Mouse (Mus musculus) liver, embryonic 14.5 days (tissue): ENCODE results near the gene Pex14. TPM values are rescaled to one million over a fixed set of nuclear protein-coding genes. Genes with fewer than 3 reads are reported as not detected.

ENCODE experiments used
- ATAC-seq: fragments of 200-750 bp; cut with Nextera tagmentation; 2 replicates; pipeline ENCODE4 v1.8.0; 2017; ENCODE audit warnings: moderate number of reproducible peaks, mild to moderate bottlenecking, moderate library complexity; ENCODE audit not compliant: insufficient read depth
- DNase-seq, 3 experiments: peaks; one replicate each; pipeline ENCODE4 v3.0.0-alpha.2; 2012 to 2013; ENCODE audit warnings: low read depth in 3 of 3, low spot score in 3 of 3
- H3K27ac ChIP-seq: fragments of 300-500 bp; sonication (generic); 2 replicates; pipeline ENCODE4 v1.5.1; 2014; ENCODE audit warnings: moderate library complexity, mild to moderate bottlenecking, control low read depth, inconsistent platforms
- H3K27me3 ChIP-seq: fragments of 300-500 bp; sonication (generic); 2 replicates; pipeline ENCODE4 v1.6.1; 2014; ENCODE audit warnings: mild to moderate bottlenecking, low read length, moderate library complexity; ENCODE audit not compliant: control insufficient read depth, insufficient read depth
- H3K36me3 ChIP-seq: fragments of 300-500 bp; sonication (generic); replicated peaks from 2 replicates; pipeline ENCODE4 v1.6.1; 2014; ENCODE audit warnings: low read depth; ENCODE audit not compliant: control insufficient read depth, insufficient read depth
- H3K4me1 ChIP-seq, 2 experiments: fragments of 200-500 bp in 1 of 2; fragments of 300-500 bp in 1 of 2; sonication (generic) in 1 of 2; replicated peaks; 2 replicates each; pipeline ENCODE4 v1.6.1; 2012 to 2014; ENCODE audit warnings: antibody characterized with exemption in 1 of 2, inconsistent platforms in 1 of 2, low read length in 1 of 2; ENCODE audit not compliant: control insufficient read depth in 2 of 2, insufficient read depth in 2 of 2
- H3K4me2 ChIP-seq: fragments of 300-500 bp; sonication (generic); 2 replicates; pipeline ENCODE4 v1.6.1; 2014; ENCODE audit warnings: low read depth, mild to moderate bottlenecking, control low read depth, moderate library complexity
- H3K4me3 ChIP-seq, 2 experiments: fragments of 200-500 bp in 1 of 2; fragments of 300-500 bp in 1 of 2; sonication (generic) in 1 of 2; 2 replicates each; pipeline ENCODE4 v1.5.1; 2012 to 2014; ENCODE audit warnings: low read depth in 2 of 2, low read length in 2 of 2, mild to moderate bottlenecking in 2 of 2, control low read depth in 1 of 2, inconsistent platforms in 1 of 2, moderate library complexity in 1 of 2; ENCODE audit not compliant: insufficient read depth in 1 of 2
- H3K9ac ChIP-seq: fragments of 300-500 bp; sonication (generic); replicated peaks from 2 replicates; pipeline ENCODE4 v1.6.1; 2014; ENCODE audit warnings: mild to moderate bottlenecking, control low read depth, moderate library complexity
- H3K9me3 ChIP-seq: fragments of 300-500 bp; sonication (generic); 2 replicates; pipeline ENCODE4 v1.6.1; 2016; ENCODE audit warnings: low read length, mixed read lengths; ENCODE audit not compliant: control insufficient read depth
- CTCF ChIP-seq: IDR thresholded peaks from 2 replicates; pipeline ENCODE4 v1.5.1; 2016; ENCODE audit warnings: antibody characterized with exemption, low read depth, control low read depth
- EP300 ChIP-seq: IDR thresholded peaks from 2 replicates; pipeline ENCODE4 v1.6.1; 2016; ENCODE audit warnings: antibody characterized with exemption, low read depth
- WGBS: fragments of 180-500 bp; shearing (Covaris S2); extraction: QIAGEN DNeasy Blood & Tissue Kit; methylation state at CpG from one replicate; pipeline ENCODE4 v1.1.7; 2014; ENCODE audit not compliant: insufficient replicate concordance; 5-methylcytosine and 5-hydroxymethylcytosine counted together
- polyA plus RNA-seq, 2 experiments: library from polyadenylated mRNA; depleted of rRNA in 1 of 2; stranded (reverse) in 1 of 2; unstranded in 1 of 2; fragments of >200 nt; fragmentation: Nextera tagmentation in 1 of 2; extraction: Ambion mirVana in 1 of 2; gene quantifications; 2 replicates each; pipeline versions ENCODE4 v1.2.1 to v1.2.3; 2012 to 2014

Pex14 gene
- polyA plus RNA-seq, 2 experiments = 11.4 to 14.9 TPM

GRCm38 (mm10) chr4:149062406-149063318, 37.0 kb downstream of the Pex14 start:
- H3K27ac ChIP-seq = no peak overlapping the region
- DNase-seq = no peak
- no peaks in the 10 kb centered on the region for H3K9me3 ChIP-seq
- H3K9ac ChIP-seq = no peak overlapping the region
- no peak overlapping the region for H3K4me3 ChIP-seq
- no peak for TF ChIP-seq CTCF
- no peak for TF ChIP-seq EP300
- H3K36me3 ChIP-seq = no peaks in the 10 kb centered on the region
- H3K4me1 ChIP-seq = no peaks in the 10 kb centered on the region
- no peak for ATAC-seq
- no peak overlapping the region for H3K4me2 ChIP-seq
- H3K27me3 ChIP-seq = no peaks in the 10 kb centered on the region
- 77% methylated on average over 21 of the region's 21 CpGs for WGBS

GRCm38 (mm10) chr4:149061432-149061718, 38.3 kb downstream of the Pex14 start:
- DNase-seq (no peak), ATAC-seq (no peak)
- TF ChIP-seq CTCF (no peak), EP300 (no peak)
- Histone ChIP-seq H3K9me3 (no peaks in the 10 kb centered on the region), H3K27me3 (no peaks in the 10 kb centered on the region), H3K4me1 (no peaks in the 10 kb centered on the region), H3K4me2 (no peak overlapping the region), H3K27ac (no peak overlapping the region), H3K9ac (no peak overlapping the region), H3K4me3 (no peak overlapping the region), H3K36me3 (no peaks in the 10 kb centered on the region)
- WGBS = 74% methylated on average over 13 of the region's 13 CpGs

- Histone ChIP-seq H3K4me1 (no peaks in the 10 kb centered on the region; a peak in 1 of 4 replicates), H3K36me3 (no peaks in the 10 kb centered on the region), H3K27ac (no peak overlapping the region), H3K4me3 (no peak overlapping the region), H3K9me3 (no peaks in the 10 kb centered on the region), H3K4me2 (no peak overlapping the region), H3K9ac (no peak overlapping the region), H3K27me3 (no peaks in the 10 kb centered on the region)
- DNase-seq (no peak), ATAC-seq (no peak)
- 65% methylated on average over 14 of the region's 14 CpGs for WGBS
- TF ChIP-seq CTCF (no peak), EP300 (no peak)
Measured at GRCm38 (mm10) chr4:149060621-149061431, 38.9 kb downstream of the Pex14 start.

GRCm38 (mm10) chr4:149059713-149060112, 40.0 kb downstream of the Pex14 start:
- H3K27me3 ChIP-seq = no peaks in the 10 kb centered on the region
- H3K4me3 ChIP-seq = no peak overlapping the region
- H3K9me3 ChIP-seq = no peaks in the 10 kb centered on the region
- TF ChIP-seq CTCF = no peak
- TF ChIP-seq EP300 = no peak
- H3K9ac ChIP-seq = no peak overlapping the region
- DNase-seq = no peak
- no peak overlapping the region for H3K27ac ChIP-seq
- WGBS = 77% methylated on average over 9 of the region's 9 CpGs
- no peak overlapping the region for H3K4me2 ChIP-seq
- no peaks in the 10 kb centered on the region; a peak in 1 of 4 replicates for H3K4me1 ChIP-seq
- no peaks in the 10 kb centered on the region for H3K36me3 ChIP-seq
- ATAC-seq = no peak

GRCm38 (mm10) chr4:149058298-149058697, 41.4 kb downstream of the Pex14 start:
- DNase-seq (no peak), ATAC-seq (no peak)
- H3K9me3 ChIP-seq = no peaks in the 10 kb centered on the region
- no peaks in the 10 kb centered on the region; a peak in 1 of 4 replicates for H3K4me1 ChIP-seq
- WGBS = 83% methylated on average over 7 of the region's 7 CpGs
- H3K27ac ChIP-seq = no peak overlapping the region
- no peak overlapping the region for H3K9ac ChIP-seq
- H3K36me3 ChIP-seq = no peaks in the 10 kb centered on the region
- TF ChIP-seq EP300 (no peak), CTCF (no peak)
- H3K4me3 ChIP-seq = no peak overlapping the region
- H3K27me3 ChIP-seq = no peaks in the 10 kb centered on the region
- no peak overlapping the region for H3K4me2 ChIP-seq
